Mouse (Mus musculus): ENCODE measurements around the gene Has3.

The Has3 gene

DNA sequence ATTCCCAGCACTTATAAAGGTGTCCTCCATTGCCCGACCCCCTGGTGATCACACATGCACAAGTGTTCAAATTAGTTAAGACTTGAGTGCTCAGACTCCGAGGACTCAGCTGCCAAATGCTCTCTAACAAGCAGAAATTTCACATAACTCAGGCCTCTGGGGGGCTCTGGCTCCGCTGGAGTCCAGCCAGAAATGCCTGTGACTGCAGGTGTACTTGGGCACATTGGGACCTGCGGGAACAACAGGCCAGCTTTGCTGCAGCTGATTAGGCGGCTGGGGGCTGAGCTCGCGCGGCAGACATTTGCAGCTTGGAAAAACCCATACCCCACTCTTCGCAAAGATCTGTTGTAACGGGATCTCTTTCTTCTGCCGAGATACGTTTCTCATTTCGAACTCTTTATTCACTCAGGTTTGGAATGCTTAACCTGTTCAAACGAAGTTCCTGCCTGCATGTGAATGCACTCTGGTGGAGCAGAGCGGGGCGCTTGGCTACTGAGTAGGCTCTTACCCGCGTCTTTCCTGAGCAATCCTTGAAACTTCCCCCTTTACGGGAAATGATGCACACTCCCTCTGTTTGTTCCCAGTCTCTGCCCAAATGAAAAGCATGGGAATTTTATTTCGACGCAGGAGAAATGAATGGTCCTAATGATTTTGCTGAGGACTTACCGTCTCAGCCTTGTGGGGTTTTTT, 62.5 kb downstream of the Has3 start:
- peak; percentile 12 to 30 for DNase-seq

- no peak for DNase-seq
Measured at GRCm38 (mm10) chr8:106933506-106934143, 63.6 kb downstream of the Has3 start.

Measured in cerebellum, postnatal 25 days (tissue).